Mouse (Mus musculus): ENCODE data around the gene Suclg2. TPM values are rescaled to one million over a fixed set of nuclear protein-coding genes. Genes with fewer than 3 reads are reported as not detected.

Gene Suclg2
- total RNA-seq (2021) = 100 to 1,000 TPM in 1 of 2 experiments, 10 to 100 TPM in 1; 94.9 to 103 TPM

DNA sequence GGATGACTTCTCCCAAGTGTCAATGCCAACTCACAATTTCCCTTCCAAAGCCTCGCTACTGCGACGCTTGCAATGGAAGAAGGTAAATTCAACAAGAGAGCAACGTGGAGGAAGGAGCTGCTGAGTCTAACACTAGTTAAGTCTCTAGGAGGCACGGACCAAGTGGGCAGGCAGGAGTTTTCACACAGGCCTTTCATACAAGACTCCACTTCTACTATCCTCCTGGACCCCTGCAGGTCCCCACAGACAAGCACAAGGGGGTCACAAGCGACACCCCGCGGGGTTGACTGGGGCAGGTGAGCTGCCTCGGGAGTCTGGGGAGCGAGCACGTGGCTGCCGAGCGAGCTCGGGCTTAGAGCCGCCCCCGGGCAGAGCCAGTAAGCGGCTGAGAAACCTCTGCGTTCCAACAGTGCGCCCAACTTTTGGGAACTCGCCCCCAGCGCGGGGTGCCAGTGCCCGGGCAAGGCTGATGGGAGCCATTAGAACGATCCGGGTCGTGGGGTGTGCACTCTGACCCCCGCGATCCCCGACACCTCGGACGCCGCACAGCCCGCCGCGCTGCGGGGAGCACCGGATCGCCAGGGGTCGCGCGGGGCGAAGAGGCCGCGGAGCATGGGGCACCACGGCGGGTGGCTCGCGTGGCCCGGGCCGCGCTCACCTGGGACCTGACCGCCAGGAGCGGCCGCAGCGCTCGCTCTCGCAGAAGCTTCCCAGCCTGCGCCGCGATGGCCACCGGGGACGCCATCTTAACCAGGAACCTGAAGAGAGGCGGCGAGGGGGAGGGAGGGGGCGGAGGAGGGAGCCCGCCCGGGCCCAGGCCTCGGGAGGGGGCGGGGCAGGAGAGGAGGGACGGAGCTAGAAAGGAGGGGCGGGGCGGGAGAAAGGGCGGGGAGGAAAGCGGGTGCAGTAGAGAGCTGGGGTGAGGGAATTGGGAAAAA is at the start of gene Suclg2:
Gene Suclg2, minus strand, starts transcription at position 770 of the 938 bp plus-strand sequence.
- DNase-seq = peak; percentile 91

DNA sequence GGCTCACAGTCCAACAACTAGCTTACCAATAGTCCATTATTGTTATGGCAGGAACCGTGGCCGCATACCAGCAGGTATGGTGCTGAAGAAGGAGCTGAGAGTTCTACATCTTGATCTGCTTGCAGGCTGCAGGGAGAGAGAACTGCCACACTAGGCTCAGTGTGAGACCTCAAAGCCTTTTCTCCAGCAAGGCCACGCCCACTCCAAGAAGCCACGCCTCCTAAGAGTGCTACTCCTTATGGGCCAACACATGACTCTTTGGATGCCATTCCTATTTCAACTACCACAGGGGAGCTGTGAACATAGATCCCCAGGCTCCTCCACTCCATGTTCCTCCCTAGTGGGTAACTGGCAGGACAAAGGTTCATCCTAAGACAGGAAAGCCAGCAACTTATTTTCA is 48.0 kb upstream of the Suclg2 start:
- no peak for DNase-seq

DNA sequence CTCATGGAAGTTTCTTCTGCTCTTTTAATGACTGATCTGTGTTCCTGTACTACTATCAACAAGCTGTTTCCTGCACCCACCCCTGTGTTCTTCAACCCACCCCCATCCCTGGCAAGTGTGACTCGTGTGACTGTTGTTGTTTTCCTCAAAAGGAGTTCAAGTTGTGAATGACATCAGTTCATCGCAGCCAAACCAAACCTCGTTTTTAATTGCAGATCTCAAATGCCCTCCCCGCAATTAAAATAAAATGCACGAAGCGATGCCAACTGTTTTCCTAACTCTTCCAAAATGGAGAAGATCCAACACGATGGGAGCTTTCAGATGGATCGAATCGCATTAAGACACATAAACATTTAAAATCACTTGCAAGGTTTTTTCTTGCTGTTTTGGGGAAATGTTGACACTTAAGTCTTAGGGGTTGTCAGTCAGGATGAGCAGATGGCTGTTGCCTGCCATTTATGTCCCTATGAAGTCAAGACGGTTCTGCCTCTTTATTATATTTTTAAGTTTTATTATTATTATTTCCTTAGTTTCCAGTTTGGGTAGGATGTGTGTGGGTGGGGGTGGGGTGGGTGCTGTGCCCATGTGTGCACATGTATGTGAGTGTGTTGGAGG is 41.1 kb upstream of the Suclg2 start:
- no peak for DNase-seq

DNA sequence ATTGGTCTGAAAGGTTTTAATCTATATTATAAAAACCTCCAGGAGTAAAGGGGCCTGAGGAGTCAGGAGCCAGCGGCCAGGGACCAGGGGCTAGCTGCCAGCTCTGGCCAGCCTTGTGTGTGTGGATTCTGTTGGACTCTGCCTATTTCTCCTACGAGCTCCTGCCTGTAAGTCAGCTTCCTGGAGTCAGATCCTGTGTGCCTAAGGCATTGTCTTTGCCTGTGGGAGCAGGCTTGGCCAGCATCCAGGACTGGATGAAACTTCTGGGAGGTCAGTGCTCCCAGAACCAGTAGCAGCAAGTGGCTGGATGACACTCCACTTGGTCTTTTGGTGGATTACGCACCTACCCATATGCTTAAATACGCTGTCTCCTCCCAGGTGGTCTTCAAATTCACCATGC is 23.8 kb upstream of the Suclg2 start:
- DNase-seq = peak; percentile 58

DNA sequence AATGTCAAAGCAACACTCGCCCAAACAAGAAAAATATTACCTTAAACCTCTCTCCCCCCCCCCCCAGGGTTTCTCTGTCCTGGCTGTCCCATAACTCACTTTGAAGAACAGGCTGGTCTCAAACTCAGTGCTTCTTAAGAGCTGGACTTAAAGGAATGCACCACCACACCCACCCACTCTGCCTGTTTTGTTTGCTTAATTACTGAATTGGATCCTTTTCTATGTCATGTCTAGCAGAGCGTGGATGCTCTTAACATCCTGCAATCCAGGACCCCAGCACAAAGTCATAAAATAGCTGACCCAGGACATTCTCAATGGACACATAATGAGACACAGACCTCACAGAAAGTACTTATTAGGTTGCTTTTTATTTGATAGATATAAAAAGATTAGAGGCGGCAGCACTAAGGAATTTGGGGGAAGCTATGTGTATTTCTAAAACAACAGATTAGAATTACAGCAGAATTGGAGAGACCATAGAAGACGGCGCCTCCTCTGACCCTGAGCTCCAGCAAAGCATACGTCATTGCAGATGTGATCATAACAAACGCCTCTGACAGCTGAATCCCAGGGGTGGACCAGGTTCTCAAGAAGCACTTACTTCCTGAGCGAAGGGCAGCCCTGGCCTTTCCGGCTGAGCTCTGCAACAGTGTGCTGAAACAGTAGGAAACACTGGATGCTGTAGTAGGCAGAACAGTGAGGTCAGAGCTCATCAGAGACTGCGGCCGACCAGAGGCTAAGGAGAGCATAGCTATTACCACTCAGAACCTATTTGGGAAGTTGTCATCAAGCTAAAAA is 13.2 kb upstream of the Suclg2 start:
- no peak for DNase-seq

DNA sequence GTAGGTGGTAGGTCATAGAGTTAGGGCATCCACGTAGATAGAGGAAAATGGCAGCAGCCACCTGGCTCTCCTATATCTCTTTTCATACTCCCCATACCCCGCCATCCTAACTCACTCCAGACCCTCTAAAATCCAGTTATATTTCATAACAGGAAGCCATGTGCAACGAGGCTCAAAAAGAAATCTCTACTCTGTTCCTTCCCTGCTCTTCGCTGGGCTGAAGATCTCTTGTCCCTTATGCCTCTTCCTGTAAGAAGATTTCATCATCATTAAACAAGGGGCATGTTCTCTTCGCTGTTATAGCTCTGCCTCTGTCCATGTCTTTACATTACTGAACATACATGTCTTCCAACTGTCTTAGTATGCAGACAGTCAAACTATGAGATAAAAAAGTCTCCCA is 10.8 kb upstream of the Suclg2 start:
- DNase-seq = no peak

DNA sequence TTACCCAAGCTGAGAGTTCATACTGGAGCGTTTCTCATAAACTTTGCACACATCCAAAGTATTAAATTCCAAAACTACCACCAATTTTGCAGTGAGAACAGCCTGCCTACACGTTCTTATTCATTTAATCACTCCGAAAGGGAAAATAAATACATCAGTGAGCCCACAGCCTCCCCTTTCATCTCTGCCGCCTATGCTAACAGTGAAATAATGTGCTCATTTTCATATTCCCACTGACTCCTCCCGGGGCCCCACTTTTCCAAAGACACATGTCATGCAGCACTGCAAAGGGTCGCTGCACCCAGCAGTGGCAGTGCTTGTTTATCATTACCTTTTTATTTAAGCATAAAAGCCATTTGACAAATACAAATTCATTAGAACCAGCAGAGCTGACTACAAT is 6.7 kb upstream of the Suclg2 start:
- DNase-seq = no peak

DNA sequence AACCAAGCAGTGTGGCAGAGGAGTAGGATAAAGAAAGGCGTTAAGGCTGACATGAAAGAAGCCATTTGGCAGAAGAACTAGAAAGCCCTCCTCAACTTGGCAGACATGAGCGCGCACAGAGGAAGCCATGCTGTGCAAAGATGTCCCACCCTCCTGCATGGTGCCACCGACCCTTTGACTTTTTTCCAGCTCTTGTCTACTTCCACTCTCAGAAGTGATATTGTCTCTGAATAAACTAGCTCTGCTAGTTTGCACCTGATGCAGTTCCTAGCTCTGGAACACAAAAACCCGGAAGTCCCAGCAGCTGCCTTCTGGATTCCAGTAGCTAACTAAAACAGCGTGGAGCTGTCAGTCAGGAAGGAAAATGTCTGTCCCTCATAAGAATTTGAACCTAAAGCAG is 4.8 kb upstream of the Suclg2 start:
- no peak for DNase-seq

DNA sequence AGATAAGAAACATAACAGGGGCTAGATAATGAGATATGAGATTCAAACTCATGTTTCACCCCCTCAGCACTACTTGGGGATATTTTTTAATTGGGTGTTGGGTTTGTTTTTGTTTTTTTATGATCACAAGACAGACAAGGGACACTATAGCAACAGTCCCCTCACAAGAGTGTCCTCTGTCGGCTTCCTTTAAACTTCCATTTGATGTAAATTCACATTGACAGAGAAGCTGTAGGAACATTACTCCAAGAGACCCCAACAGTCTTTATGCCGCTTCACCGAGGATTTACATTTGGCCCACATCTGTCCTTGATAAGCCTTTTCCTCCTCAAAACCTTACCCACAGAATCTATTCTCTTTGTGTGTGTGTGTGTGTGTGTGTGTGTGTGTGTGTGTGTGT is 1.2 kb upstream of the Suclg2 start:
- no peak for DNase-seq

DNA sequence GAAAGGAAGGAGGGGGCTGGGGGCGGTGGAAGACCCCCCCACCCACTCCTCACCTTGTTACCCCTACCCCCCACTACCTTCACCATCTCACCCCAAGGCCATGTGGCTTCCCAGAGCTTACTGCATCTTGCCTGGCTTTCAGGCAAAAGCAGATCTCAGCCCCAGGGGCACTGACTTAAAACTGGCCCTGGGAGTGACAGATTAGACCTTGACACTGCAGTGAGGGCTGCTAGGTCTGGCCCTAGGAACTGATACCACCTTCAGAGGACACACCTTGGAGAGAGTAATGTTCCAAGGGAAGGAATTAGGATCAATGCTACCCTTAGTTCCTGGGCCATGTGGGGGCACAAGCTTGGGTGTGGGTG is 351 bp upstream of the Suclg2 start:
- no peak for DNase-seq

DNA sequence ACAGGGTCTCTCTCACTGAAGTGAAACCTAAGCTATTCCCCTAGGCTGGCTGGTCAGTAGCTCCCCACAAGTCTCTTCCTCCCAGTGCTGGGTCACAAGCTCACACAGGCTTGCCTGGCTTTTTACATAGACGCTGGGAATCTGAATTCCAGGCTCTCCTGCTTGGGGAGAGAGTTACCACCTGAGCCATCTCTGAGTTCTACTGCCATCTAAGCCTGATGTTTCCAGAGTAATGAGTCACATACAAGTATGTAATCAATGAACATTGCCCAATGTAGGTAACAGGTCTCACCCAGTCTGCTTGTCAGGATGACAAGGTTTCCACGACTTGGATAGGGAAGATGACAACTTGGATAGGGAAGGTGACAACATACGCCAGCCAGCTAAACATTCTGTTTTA is 1.5 kb downstream of the Suclg2 start:
- no peak for DNase-seq

DNA sequence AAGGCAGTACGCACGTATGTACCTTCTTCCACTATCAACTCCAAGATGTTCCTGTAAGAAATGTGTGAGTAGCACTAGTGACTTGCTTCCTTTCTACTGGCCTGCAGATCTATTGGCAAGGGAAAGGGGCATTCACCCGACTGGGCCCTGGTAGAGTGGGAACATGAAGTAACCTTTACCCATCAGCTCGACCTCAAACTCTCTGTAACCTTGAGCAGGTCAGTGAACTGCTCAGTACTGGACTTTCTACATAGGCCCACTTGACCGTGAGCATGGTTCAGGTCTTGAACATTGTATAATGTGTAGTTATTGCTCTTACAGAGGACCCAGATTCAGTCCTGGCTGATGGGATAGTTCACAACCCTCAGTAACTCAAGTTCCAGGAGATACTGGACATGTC is 2.1 kb downstream of the Suclg2 start:
- DNase-seq = no peak

DNA sequence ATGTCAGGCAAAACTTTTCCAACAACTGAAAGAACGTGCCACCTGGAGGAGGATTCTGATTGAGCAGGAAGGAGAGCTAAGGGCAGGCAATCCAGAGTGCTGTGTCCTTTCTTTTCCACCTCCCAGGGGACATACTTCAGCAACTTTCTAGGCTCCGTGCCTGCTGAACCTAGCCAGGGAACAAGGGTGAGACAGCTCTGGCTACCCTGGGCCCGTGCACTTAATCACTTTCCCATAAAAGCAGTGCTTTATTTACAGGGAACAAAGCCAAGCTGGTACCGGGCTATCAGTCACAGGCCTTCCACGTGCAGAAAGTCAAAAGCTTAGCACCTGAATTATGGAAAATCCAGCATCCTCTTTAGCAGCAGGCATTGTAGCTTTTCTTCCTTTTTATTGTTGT is 5.4 kb downstream of the Suclg2 start:
- DNase-seq = peak; percentile 40

DNA sequence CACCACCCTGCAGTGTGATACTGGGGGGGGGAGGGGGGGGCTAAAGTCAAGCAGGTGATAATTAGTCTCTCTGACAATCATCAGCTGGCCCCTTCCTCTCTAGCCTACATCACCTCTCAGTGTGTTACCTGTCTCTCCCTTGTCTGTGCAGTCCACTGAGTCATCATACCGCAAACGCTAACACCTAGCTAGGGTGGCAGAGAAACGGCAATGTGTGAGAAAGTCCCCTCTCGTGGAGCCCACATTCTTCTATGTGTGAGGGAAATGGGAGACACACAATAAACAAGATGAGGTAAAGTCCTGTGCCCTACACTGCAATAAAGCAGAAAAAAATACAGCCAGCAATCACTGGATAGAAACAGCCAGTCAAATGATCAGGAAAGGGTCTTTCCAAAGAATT is 6.5 kb downstream of the Suclg2 start:
- DNase-seq = no peak

DNA sequence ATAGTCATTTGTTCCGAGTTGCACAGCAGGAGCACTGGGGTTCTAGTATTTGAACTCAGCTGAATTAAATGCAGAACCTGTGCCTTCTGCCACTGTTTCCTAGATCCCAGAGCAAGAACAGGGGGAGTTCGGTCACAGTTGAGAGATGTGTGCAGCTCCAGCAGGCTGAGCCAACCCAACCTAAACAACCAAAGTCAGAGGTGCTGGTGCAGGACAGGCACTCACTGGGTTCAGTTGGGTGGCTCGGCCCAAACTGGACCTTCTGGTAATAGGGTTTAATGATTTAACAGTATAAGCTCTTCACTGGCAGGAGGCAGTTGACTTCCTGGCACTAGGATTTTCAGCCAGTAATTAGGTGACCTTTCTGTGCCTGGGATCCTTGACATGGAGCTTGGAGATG is 6.9 kb downstream of the Suclg2 start:
- DNase-seq = no peak

DNA sequence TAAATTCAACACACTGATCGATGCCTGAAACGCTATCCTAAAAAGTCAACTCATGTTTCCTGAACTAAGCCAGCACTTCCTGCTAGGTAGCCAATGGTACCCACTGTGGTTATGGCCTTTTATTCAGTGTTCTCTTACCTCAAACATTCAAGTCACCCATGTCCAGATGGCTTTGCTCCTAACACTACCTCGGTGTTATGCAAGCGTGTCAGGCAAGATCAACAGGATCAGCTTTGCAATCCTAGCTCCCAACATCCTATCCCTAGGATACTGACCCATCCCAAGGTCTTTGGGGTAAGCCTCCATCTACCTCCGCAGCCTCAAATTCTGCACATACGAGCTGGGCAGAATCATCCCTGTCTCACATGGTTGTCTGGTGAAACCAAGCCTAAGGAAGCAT is 7.7 kb downstream of the Suclg2 start:
- DNase-seq = no peak

DNA sequence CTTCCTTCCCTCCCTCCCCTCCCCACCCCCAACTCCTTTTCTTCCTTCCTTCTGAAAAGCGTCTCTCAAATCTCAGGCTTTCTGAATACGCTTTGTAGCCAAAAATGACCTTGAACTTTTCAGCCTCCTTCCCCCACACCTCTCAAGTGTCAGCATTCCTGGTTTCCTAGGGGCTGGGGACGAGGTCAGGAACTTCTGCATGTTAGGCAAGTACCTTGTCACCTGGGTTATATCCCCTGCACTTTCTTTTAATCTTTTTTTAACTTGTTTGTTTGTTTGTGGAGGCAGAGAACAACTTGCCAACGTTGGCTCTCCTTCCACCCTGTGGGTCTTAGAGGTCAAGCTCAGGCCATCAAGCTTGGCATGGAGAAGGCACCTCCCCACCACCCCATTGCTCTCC is 9.1 kb downstream of the Suclg2 start:
- no peak for DNase-seq

DNA sequence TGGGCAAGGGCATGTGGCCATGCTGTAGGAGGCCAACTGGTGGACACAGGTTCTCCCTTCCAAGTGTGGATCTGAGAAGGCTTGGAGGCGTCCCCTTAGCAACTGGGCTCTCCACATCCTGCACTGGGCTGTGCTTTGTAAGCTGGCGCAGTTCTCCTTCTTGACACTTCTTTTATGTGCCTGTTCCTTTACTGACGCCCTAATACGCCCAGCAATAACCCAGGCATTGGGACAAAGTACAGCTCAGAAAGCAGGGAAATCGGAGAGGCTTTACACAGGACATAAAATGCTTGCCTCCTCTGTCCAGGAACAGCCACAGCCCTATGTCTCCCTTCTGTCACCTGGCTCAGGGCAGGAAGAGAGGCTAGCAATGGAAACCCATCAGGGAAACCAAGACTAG is 9.5 kb downstream of the Suclg2 start:
- DNase-seq = no peak

DNA sequence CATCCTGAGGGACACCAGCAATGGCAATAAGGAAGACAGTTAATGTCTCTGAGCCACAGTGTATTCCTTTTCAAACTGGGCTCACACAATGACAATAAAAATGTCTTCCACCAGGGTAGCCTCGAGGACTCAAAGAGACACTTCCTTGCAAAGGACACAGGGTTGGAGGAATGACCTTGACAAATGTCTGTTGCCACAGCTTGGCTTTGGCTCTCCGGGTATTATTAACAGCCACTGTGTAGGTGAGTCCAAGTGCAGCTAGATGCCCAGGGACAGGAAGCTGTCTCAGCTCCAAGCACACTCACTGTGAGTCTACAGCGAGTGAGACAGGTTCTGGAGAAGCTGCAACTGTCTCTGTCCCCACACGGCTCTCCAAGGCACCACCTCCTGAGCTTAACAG is 14.0 kb downstream of the Suclg2 start:
- DNase-seq = no peak

DNA sequence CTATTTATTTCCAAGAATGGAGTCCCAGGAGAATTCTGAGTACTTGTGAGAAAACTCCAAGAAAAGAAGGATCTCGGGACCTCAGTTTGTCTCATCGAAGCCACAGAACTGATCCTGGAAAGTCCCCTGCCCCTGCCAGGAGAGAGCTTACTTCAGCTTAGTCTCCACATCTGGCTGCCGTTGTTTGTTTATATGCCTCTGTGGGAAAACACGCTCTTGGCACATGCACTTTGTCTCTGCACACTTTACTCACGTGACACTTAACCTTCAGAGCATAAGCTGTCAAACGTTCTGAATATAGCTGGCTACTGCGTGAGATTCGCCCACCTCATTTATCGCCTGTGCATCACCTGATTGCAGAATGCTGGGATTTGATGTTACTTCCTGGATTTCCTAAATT is 16.4 kb downstream of the Suclg2 start:
- no peak for DNase-seq

DNA sequence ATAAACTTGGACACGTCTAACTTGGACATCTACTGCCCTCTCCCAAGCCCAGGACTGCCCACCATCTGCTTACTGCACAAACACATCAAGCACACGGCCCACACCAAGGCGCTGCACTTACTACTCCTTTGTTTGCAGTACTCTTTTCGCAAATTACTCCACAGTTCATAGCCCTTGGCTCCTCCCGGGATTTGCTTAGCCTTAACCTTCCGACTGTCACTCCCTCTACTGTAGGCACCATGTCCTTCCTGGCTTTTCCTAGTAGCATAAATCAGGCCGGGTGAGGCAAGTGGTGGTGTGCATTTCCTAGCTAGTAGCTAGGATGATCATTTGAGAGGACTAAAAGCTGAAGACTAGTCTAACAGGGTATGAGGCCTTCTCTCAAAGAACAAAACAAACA is 16.8 kb downstream of the Suclg2 start:
- DNase-seq = no peak

DNA sequence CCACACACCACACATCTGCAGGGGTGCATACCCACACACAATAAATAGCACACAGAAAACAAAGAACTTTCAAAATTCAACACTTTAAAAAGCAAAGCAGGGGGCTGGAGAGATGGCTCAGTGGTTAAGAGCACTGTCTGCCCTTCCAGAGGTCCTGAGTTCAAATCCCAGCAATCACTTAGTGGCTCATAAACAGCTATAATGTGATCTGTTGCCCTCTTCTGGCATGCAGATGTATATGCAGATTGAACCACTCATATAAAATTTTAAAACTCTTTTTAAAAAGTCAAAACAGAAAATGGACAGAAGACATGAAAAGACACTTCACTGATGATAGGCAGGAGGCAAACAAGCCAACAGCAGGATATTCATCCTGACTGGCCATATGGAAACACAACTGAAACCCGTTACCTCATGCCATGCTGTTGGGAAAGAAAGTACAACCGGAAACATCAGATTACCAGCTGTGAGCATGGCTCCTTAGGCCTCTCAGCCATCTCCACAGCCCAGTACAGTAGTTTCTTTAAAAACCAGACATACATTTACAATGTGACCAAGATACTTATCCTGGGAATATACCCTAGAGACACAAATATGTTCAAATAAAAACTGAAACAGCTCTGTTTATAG is 17.5 kb downstream of the Suclg2 start:
- DNase-seq = no peak

DNA sequence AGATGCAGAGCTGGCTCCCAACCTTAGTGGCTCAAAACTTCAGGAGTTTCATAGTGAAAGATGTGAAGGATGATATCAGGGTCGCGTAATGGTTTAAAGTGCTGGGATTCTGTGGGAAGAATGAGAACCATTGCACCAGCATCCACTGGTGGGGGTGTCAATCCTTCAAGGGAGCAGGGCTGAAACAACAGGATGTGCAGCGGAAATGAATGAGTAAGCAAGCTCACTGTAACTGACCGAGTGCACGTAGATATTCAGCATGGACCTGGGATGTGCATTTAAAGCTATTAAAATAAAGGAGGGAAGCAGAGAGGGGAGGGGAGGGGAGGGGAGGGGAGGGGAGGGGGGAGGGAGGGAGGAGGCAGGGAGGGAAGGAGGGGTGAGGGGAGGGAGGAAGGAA is 18.4 kb downstream of the Suclg2 start:
- no peak for DNase-seq
